Mouse (Mus musculus) left cerebral cortex, postnatal 4 days (tissue): ENCODE measurements at regions not wholly inside any gene's neighbourhood (a gene's known extent, or its start where the extent isn't known, plus 50 kb on each side); places are given as distances from the start of the nearest gene placed in this dataset.
A peak's percentile ranks its signal among the peaks of the same experiment; 100 is the strongest.

Source experiments
- DNase-seq: peaks from one replicate; pipeline ENCODE4 v3.0.0-alpha.2; 2022
- intact Hi-C: fragments of 180-260 bp; cut with DNase I; formaldehyde crosslinking; loops from one replicate; pipeline ENCODE4 v1.15.1; 2025

DNA sequence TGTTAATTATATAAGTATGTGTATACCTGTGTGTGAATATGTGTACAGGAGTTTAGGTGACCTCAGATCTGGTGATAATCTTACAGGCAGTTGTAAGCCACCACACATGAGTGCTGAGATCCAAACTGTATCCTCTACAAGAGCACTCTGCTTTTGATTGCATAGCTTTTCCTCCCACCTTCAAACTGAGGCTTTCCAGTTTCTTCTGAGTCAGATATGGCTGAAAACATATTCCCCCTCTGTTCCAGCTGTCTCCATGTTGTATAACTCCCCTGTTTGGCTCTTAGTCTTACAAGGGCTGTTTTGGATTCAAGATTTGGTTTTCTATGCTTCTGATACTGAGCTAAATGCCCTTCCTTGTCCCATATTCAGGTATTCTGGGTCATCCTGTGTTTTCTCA lies 232.7 kb downstream of the Sis start:
- DNase-seq, result no peak
- intact Hi-C loops, result no loop called here

DNA sequence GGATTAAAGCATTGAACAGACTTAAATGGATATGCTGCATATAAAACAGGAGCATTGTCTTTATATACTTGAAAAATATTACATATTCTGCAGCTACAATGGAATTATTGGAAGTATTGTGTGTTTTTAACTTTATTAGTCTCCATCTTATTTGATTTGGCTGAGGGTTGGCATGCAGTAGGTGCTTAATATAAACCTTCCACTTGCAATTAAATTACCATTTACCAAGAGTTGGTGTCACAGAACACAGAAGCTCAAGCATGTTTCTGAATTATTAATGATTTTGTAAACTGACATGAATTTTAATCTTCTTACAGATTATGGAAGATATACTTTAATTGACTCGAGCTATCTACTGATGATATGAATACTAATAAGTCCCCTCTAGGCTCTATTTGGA lies 240.3 kb downstream of the Sis start:
- intact Hi-C loops, result no loop called here
- no peak for DNase-seq

DNA sequence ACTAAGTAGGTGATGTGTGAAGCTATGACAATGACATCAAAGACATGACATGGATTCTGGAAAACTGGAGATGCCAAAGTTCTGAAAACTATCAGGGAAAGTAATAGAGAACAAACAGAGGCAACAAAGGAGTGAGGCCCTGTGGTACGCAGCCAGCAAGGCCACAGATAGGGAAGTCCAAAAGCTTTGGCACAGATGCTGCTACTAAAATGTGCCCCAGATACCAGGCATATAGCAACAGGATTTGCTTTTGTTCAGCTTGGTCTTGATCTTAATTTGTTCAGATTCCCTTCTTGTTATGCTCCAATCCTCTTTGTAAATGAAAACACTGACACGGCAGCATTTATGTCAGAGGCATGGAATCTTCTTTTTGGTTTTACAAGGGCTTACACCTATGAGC lies 253.9 kb downstream of the Sis start:
- no peak for DNase-seq
- intact Hi-C loops, result no loop called here

DNA sequence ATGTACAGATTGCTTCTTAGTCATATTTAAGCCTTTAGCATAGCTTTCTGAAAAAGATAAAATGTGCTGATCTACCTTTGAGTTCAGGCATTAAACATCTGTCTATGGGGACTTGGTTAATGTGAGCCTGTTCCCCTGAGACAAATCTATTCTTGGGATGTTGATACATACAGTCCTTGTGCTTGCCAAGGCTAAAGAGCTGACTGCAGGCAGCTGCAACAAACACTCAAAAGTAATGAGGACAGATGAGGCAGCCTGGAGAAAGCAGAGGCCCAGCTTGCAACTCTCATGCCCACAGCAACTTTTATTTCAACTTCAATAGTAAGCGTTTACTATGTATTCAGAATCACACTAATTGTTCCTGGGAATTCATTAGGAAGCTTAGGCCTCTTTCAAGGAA lies 281.7 kb downstream of the Sis start:
- no peak for DNase-seq
- intact Hi-C loops, result no loop called here

DNA sequence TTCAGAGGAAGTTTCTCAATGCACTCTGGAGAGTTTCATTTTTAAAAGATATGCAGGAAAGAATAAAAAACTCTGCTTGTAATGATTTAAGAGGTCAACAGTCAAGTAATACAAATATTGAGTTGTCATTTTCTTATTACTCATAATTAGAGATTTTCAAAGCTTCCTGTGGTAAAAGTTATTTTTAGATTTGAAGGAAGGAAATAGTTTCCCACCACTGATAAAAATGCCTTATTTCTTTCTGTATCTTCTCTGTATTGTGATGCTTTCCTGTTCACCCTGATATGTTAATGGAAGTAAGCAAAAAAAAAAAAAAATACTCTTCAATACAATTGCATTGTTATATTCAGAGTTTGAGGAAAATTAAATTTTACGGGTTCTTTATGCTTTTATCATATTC lies 308.5 kb downstream of the Sis start:
- DNase-seq, result no peak
- intact Hi-C loops, result no loop called here

DNA sequence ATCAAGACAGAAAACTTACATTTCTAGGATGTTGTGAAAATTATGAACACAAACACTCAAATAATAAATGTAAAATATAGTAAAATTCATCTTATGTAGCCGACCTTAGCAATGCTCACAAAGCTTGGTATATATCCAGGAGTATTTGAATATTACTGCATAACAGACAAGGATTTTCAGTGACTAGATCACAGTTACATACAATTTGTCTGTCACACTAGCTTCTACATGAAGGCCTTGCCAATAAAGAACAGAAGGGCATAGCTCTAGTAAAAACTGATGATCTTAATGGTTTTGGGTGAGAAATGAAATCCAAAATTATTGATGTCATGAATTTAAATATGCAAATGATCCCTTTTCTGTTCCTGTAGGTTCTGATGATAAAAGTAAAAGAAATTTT lies 337.6 kb downstream of the Sis start:
- DNase-seq, result no peak
- intact Hi-C loops, result no loop called here

DNA sequence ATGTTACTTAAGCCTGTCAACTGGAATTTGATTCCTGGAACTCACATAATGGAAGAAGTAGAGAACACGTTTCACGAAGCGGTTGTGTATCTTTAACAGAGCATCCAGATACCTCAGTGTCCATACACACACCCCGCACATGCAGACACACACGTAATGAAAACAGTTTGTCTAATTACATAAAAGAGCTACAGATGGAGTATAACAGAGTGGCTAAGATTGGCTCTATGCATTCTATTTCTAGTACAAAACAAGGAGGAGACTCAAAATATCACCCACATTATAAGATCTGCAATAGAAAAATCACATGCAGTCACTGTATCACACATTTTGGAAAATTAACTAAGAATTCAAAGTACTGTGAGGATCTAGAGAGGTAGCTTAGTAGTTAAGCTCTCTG lies 346.9 kb downstream of the Sis start:
- intact Hi-C loops, result no loop called here
- no peak for DNase-seq

DNA sequence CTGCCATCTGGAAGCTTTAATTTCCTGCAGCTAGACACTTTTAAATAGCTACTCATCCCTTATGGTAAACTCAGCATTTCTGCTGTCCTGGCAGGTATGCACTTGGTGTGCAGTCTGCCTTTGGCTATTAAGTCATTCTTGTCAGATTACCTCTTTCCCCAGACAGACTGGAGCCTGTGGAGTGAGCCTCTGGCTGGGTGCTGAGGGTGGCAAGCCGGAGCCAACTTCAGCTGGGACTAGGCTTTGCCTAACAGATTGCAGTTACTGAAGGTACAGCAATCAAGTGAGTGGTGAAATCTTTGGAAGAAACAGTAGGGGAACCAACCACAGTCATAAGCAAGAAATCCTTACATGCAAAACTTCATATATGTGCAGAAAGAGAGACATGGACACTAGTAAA lies 347.8 kb downstream of the Sis start:
- peak; percentile 26 for DNase-seq
- intact Hi-C loops, result no loop called here

DNA sequence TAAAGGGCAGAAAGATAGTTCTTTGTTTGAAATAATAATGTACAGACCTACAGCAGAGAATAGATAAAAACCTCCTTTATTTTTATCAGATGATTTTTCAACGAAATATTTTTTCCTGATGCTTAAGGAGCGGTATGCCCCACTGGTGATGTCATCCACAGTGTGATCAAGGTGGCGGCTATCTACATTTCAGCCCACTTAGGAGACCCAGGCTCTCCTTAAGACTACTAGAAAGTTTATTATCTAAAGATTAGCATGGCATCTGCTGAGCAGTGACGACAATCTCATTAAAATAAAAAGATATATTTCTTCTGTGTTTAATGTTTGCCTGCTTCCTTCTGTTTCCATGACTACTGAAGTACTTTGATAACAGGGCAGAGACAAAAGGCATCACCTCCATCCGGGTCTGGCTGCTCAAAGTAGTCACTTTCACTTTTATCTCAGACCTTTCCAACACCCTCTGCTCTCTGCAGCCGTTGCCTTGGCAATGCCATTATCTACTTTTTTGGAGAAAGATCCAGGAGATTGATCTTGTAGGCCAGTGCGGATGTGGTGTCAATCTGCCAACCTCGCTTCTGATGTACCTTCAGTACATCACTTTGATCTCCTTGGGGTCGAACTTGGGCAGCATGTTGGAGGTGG lies 363.8 kb downstream of the Sis start:
- intact Hi-C loops, result no loop called here
- DNase-seq, result no peak
